Mouse (Mus musculus) MEL (cell line): ENCODE measurements at regions not wholly inside any gene's neighbourhood (a gene's known extent, or its start where the extent isn't known, plus 50 kb on each side); places are given as distances from the start of the nearest gene placed in this dataset.

Experiments
- DNase-seq: peaks from one replicate; pipeline ENCODE4 v3.0.0; 2011; ENCODE audit warnings: low read depth, low spot score
- H3K27ac ChIP-seq: 2 replicates; pipeline ENCODE4 v1.5.1; 2012; ENCODE audit warnings: low read depth, mild to moderate bottlenecking, control low read depth, low read length, moderate library complexity; ENCODE audit not compliant: control insufficient read depth
- H3K27me3 ChIP-seq, 2 experiments: fragments of 150-350 bp in 1 of 2; sonication (generic) in 1 of 2; 2 replicates each; pipeline ENCODE4 v1.6.1; 2012; ENCODE audit warnings: low read length in 2 of 2, mild to moderate bottlenecking in 2 of 2, improper control_type of control experiment in 1 of 2, moderate library complexity in 1 of 2; ENCODE audit not compliant: insufficient read depth in 2 of 2, control insufficient read depth in 1 of 2
- H3K36me3 ChIP-seq, 2 experiments: 2 replicates each; pipeline ENCODE4 v1.6.1; 2012 to 2014; ENCODE audit warnings: low read length in 2 of 2, improper control_type of control experiment in 1 of 2, inconsistent platforms in 1 of 2, mild to moderate bottlenecking in 1 of 2; ENCODE audit not compliant: insufficient read depth in 2 of 2, control insufficient read depth in 1 of 2
- H3K4me1 ChIP-seq, 2 experiments: fragments of 150-350 bp in 1 of 2; sonication (generic) in 1 of 2; 2 replicates each; pipeline ENCODE4 v1.6.1; 2012; ENCODE audit warnings: low read length in 2 of 2, improper control_type of control experiment in 1 of 2, mild to moderate bottlenecking in 1 of 2; ENCODE audit not compliant: insufficient read depth in 2 of 2, control insufficient read depth in 1 of 2
- H3K4me3 ChIP-seq, 2 experiments: fragments of 150-350 bp in 1 of 2; sonication (generic) in 1 of 2; 2 replicates each; pipeline ENCODE4 v1.5.1; 2012; ENCODE audit warnings: low read depth in 2 of 2, low read length in 2 of 2, mild to moderate bottlenecking in 2 of 2, moderate library complexity in 2 of 2, control low read depth in 1 of 2, improper control_type of control experiment in 1 of 2; ENCODE audit not compliant: control insufficient read depth in 1 of 2, insufficient read depth in 1 of 2
- H3K79me2 ChIP-seq: 2 replicates; pipeline ENCODE4 v1.6.1; 2012; ENCODE audit warnings: mild to moderate bottlenecking, low read length, moderate library complexity; ENCODE audit not compliant: control insufficient read depth, poor library complexity, insufficient read depth
- H3K9ac ChIP-seq: 2 replicates; pipeline ENCODE4 v1.6.1; 2012; ENCODE audit warnings: low read depth, mild to moderate bottlenecking, control low read depth, low read length, moderate library complexity; ENCODE audit not compliant: control insufficient read depth, poor library complexity, severe bottlenecking
- H3K9me3 ChIP-seq: fragments of 150-350 bp; sonication (generic); replicated peaks from 2 replicates; pipeline ENCODE4 v1.6.1; 2012; ENCODE audit warnings: mild to moderate bottlenecking, low read length, improper control_type of control experiment, moderate library complexity; ENCODE audit not compliant: insufficient read depth
- BHLHE40 ChIP-seq: IDR thresholded peaks from 2 replicates; pipeline ENCODE4 v1.6.1; 2012; ENCODE audit warnings: low read depth, mild to moderate bottlenecking, inconsistent platforms, low read length, improper control_type of control experiment, borderline replicate concordance
- CTCF ChIP-seq, 3 experiments: IDR thresholded peaks in 2 of 3; conservative IDR thresholded peaks in 1 of 3; 2 replicates each; pipeline ENCODE4 v1.5.1; 2011 to 2012; ENCODE audit warnings: low read length in 3 of 3, low read depth in 2 of 3, mild to moderate bottlenecking in 2 of 3, improper control_type of control experiment in 1 of 3, inconsistent platforms in 1 of 3, mixed read lengths in 1 of 3, moderate library complexity in 1 of 3; ENCODE audit not compliant: control insufficient read depth in 1 of 3, insufficient read depth in 1 of 3, poor library complexity in 1 of 3, severe bottlenecking in 1 of 3
- GABPA ChIP-seq: IDR thresholded peaks from 2 replicates; pipeline ENCODE4 v1.6.1; 2012; ENCODE audit warnings: low read depth, mild to moderate bottlenecking, inconsistent platforms, low read length, improper control_type of control experiment, moderate library complexity
- KAT2A ChIP-seq: conservative IDR thresholded peaks from 2 replicates; pipeline ENCODE4 v1.6.1; 2012; ENCODE audit warnings: low read depth, low read length, improper control_type of control experiment, inconsistent platforms
- MAFK ChIP-seq: IDR thresholded peaks from 2 replicates; pipeline ENCODE4 v1.6.1; 2011; ENCODE audit warnings: low read depth, mild to moderate bottlenecking, low read length, improper control_type of control experiment, borderline replicate concordance
- MAX ChIP-seq: IDR thresholded peaks from 2 replicates; pipeline ENCODE4 v1.6.1; 2011; ENCODE audit warnings: low read length, improper control_type of control experiment
- MEF2A ChIP-seq: IDR thresholded peaks from 2 replicates; pipeline ENCODE4 v1.6.1; 2014; ENCODE audit warnings: low read depth, mild to moderate bottlenecking, inconsistent platforms, low read length, improper control_type of control experiment; ENCODE audit not compliant: poor library complexity, insufficient replicate concordance, severe bottlenecking; ENCODE audit errors: extremely low read depth
- MXI1 ChIP-seq: IDR thresholded peaks from 2 replicates; pipeline ENCODE4 v1.6.1; 2011; ENCODE audit warnings: mild to moderate bottlenecking, low read depth, low read length, improper control_type of control experiment
- MYC ChIP-seq: IDR thresholded peaks from 2 replicates; pipeline ENCODE4 v1.6.1; 2011; ENCODE audit warnings: low read depth, mild to moderate bottlenecking, low read length, improper control_type of control experiment, moderate library complexity
- NELFE ChIP-seq: IDR thresholded peaks from 2 replicates; pipeline ENCODE4 v1.6.1; 2011; ENCODE audit warnings: low read depth, low read length, improper control_type of control experiment
- POLR2A ChIP-seq, 2 experiments: IDR thresholded peaks; 2 replicates each; pipeline ENCODE4 v1.6.1; 2011 to 2012; ENCODE audit warnings: low read length in 2 of 2, mild to moderate bottlenecking in 2 of 2, control low read depth in 1 of 2, improper control_type of control experiment in 1 of 2, low read depth in 1 of 2, moderate library complexity in 1 of 2; ENCODE audit not compliant: control insufficient read depth in 1 of 2, insufficient read depth in 1 of 2, poor library complexity in 1 of 2
- POLR2AphosphoS2 ChIP-seq: IDR thresholded peaks from 2 replicates; pipeline ENCODE4 v1.6.1; 2011; ENCODE audit warnings: low read length, improper control_type of control experiment
- POLR2AphosphoS5 ChIP-seq: IDR thresholded peaks from 2 replicates; pipeline ENCODE4 v1.6.1; 2012; ENCODE audit warnings: low read depth, borderline replicate concordance, mild to moderate bottlenecking, inconsistent platforms, low read length, moderate library complexity, mixed read lengths
- RAD21 ChIP-seq: IDR thresholded peaks from 2 replicates; pipeline ENCODE4 v1.6.1; 2011; ENCODE audit warnings: mild to moderate bottlenecking, low read depth, low read length, improper control_type of control experiment
- RCOR1 ChIP-seq: IDR thresholded peaks from 2 replicates; pipeline ENCODE4 v1.6.1; 2012; ENCODE audit warnings: low read depth, mild to moderate bottlenecking, inconsistent platforms, low read length, improper control_type of control experiment
- SIN3A ChIP-seq: IDR thresholded peaks from 2 replicates; pipeline ENCODE4 v1.6.1; 2012; ENCODE audit warnings: low read length, improper control_type of control experiment, inconsistent platforms
- TAL1 ChIP-seq: IDR thresholded peaks from 2 replicates; pipeline ENCODE4 v1.6.1; 2012; ENCODE audit warnings: mild to moderate bottlenecking, inconsistent platforms, low read length, moderate library complexity, mixed read lengths
- TCF12 ChIP-seq: IDR thresholded peaks from 2 replicates; pipeline ENCODE4 v1.6.1; 2014; ENCODE audit warnings: low read depth, mild to moderate bottlenecking, inconsistent platforms, low read length, improper control_type of control experiment, moderate library complexity
- UBTF ChIP-seq: IDR thresholded peaks from 2 replicates; pipeline ENCODE4 v1.6.1; 2012; ENCODE audit warnings: low read depth, mild to moderate bottlenecking, inconsistent platforms, low read length, improper control_type of control experiment, moderate library complexity, borderline replicate concordance; ENCODE audit not compliant: insufficient read depth
- USF1 ChIP-seq: IDR thresholded peaks from 2 replicates; pipeline ENCODE4 v1.6.1; 2014; ENCODE audit warnings: low read depth, mild to moderate bottlenecking, inconsistent platforms, low read length, improper control_type of control experiment, moderate library complexity
- ZMIZ1 ChIP-seq: IDR thresholded peaks from 2 replicates; pipeline ENCODE4 v1.6.1; 2012; ENCODE audit warnings: low read depth, mild to moderate bottlenecking, inconsistent platforms, low read length, improper control_type of control experiment, moderate library complexity
- ZNF384 ChIP-seq: IDR thresholded peaks from 2 replicates; pipeline ENCODE4 v1.6.1; 2012; ENCODE audit warnings: low read depth, mild to moderate bottlenecking, inconsistent platforms, low read length, improper control_type of control experiment

DNA sequence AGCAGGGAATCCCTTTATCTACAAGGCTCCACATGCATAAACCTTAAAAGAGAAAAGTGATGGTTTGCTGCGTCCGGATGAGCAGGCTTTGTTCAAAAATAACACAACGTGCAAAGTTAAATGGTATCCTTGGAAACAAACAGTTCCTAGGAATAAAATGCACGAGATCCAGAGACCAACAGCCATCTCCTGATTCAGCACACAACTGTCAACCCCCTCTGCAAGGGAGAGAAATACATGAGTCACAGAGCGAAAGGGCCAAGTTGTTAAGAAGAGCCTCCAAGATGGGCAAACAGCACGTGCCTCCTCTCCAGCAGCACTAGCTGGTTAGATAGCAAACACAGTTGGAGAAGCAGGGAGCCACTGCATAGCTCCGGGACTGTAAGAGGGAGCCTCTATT is 61.2 kb upstream of the Coro2b start:
- Histone ChIP-seq H3K79me2 (no peaks in the 10 kb centered on the region), H3K9me3 (no peaks in the 10 kb centered on the region), H3K36me3 (no peaks in the 10 kb centered on the region), H3K9ac (no peak overlapping the region), H3K27me3 (no peaks in the 10 kb centered on the region)
- no peak for TF ChIP-seq POLR2AphosphoS5
- TF ChIP-seq POLR2AphosphoS2: no peak
- no peak for TF ChIP-seq ZNF384
- TF ChIP-seq SIN3A: no peak
- no peak for TF ChIP-seq TCF12
- no peak for TF ChIP-seq BHLHE40
- TF ChIP-seq, all 39 proteins: peak for 0
- DNase-seq: no peak
- H3K27ac ChIP-seq: no peak overlapping the region
- no peak overlapping the region for H3K4me3 ChIP-seq
- H3K4me1 ChIP-seq: no peaks in the 10 kb centered on the region

DNA sequence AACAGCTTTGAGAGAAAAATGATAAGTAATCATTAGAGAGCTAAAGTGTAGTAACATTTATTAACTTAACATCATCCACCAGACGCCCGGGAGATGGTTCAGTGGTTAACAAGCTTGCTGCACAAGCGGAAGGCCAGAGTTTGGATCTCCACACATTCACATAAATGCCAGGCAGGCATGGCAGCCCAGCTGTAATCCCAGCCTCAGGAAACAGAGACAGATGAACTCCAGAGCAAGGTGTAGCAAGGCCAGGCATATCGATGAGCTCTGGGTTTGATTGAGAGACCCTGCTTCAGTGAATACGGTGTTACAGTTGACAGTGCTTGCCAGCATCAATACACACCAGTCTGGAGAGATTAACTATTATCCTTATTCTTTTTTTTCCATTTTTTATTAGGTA is 62.1 kb upstream of the Coro2b start:
- Histone ChIP-seq H3K36me3 (no peaks in the 10 kb centered on the region), H3K27me3 (no peaks in the 10 kb centered on the region), H3K9ac (no peak overlapping the region), H3K27ac (no peak overlapping the region), H3K79me2 (no peaks in the 10 kb centered on the region), H3K9me3 (no peaks in the 10 kb centered on the region), H3K4me3 (no peak overlapping the region), H3K4me1 (no peaks in the 10 kb centered on the region)
- no peak for TF ChIP-seq ZMIZ1
- TF ChIP-seq MAX: no peak
- no peak for TF ChIP-seq RAD21
- no peak for TF ChIP-seq NELFE
- TF ChIP-seq MAFK: no peak
- TF ChIP-seq UBTF: no peak
- no peak for TF ChIP-seq KAT2A
- no peak for TF ChIP-seq MYC
- TF ChIP-seq RCOR1: no peak
- TF ChIP-seq MEF2A: no peak
- TF ChIP-seq BHLHE40: no peak
- no peak for TF ChIP-seq CTCF (IDR thresholded peaks at IDR 0.05 in 2 of 3, conservative IDR thresholded peaks at IDR 0.05 in 1 of 3; ENCODE audit: control insufficient read depth in 1 of 3, insufficient read depth in 1 of 3, low read depth in 2 of 3, low read length in 3 of 3, poor library complexity in 1 of 3, severe bottlenecking in 1 of 3)
- no peak for TF ChIP-seq TAL1
- no peak for TF ChIP-seq POLR2A (IDR thresholded peaks at IDR 0.05; ENCODE audit: control insufficient read depth in 1 of 2, insufficient read depth in 1 of 2, low read depth in 1 of 2, low read length in 2 of 2, poor library complexity in 1 of 2)
- TF ChIP-seq USF1: no peak
- no peak for TF ChIP-seq GABPA
- no peak for TF ChIP-seq MXI1
- DNase-seq: no peak
